Mouse (Mus musculus): ENCODE measurements around the gene Cln6.
"Not testable (repeated sequence)": the region's sequence is repeated elsewhere in the genome, so short reads cannot be mapped to it uniquely, and the experiment has no call there.

Cln6 gene

GRCm38 (mm10) chr9:62828662-62829086 is 9.9 kb upstream of the Cln6 start:
- peak; percentile 95 to 96 for DNase-seq (ENCODE audit: low spot score in 2 of 2)

GRCm38 (mm10) chr9:62829877-62830276 is 8.7 kb upstream of the Cln6 start:
- DNase-seq (ENCODE audit: low spot score in 2 of 2): no peak

GRCm38 (mm10) chr9:62834906-62835305 is 3.7 kb upstream of the Cln6 start:
- no peak for DNase-seq (ENCODE audit: low spot score in 2 of 2)

- no peak for DNase-seq (ENCODE audit: low spot score in 2 of 2)
Observed at GRCm38 (mm10) chr9:62835705-62836446, 2.7 kb upstream of the Cln6 start.

GRCm38 (mm10) chr9:62837611-62838010 is 974 bp upstream of the Cln6 start:
- no peak for DNase-seq (ENCODE audit: low spot score in 2 of 2)

- DNase-seq (ENCODE audit: low spot score in 2 of 2): no peak
Observed at GRCm38 (mm10) chr9:62838146-62838505, 459 bp upstream of the Cln6 start.

GRCm38 (mm10) chr9:62839172-62839770 is 686 bp downstream of the Cln6 start:
- DNase-seq (ENCODE audit: low spot score in 2 of 2): no peak

- no peak for DNase-seq (ENCODE audit: low spot score in 2 of 2)
Observed at GRCm38 (mm10) chr9:62843356-62844024, 4.9 kb downstream of the Cln6 start.

- no peak for DNase-seq (ENCODE audit: low spot score in 2 of 2)
Observed at GRCm38 (mm10) chr9:62844461-62844860, 5.9 kb downstream of the Cln6 start.

GRCm38 (mm10) chr9:62847694-62848093 is 9.1 kb downstream of the Cln6 start:
- peak; percentile 77 to 91 for DNase-seq (ENCODE audit: low spot score in 2 of 2)

- no peak for DNase-seq (ENCODE audit: low spot score in 2 of 2)
Observed at GRCm38 (mm10) chr9:62848641-62849040, 10.1 kb downstream of the Cln6 start.

GRCm38 (mm10) chr9:62851571-62851970 is 13.0 kb downstream of the Cln6 start:
- DNase-seq (ENCODE audit: low spot score in 2 of 2): no peak

- DNase-seq (ENCODE audit: low spot score in 2 of 2): no peak
Observed at GRCm38 (mm10) chr9:62854483-62854882, 15.9 kb downstream of the Cln6 start.

GRCm38 (mm10) chr9:62857216-62857615 is 18.6 kb downstream of the Cln6 start:
- no peak for DNase-seq (ENCODE audit: low spot score in 2 of 2)

GRCm38 (mm10) chr9:62857719-62858261 is 19.2 kb downstream of the Cln6 start, which contains the start of gene Calml4:
TSS of gene Calml4 (plus strand) at chr9:62858080.
- peak; percentile 82 to 88 for DNase-seq (ENCODE audit: low spot score in 2 of 2)

GRCm38 (mm10) chr9:62858266-62859019 is 19.9 kb downstream of the Cln6 start:
- no peak for DNase-seq (ENCODE audit: low spot score in 2 of 2)

GRCm38 (mm10) chr9:62860102-62860501 is 21.5 kb downstream of the Cln6 start:
- DNase-seq (ENCODE audit: low spot score in 2 of 2): not testable (repeated sequence)

GRCm38 (mm10) chr9:62860866-62861265 is 22.3 kb downstream of the Cln6 start:
- DNase-seq (ENCODE audit: low spot score in 2 of 2): no peak

- DNase-seq (ENCODE audit: low spot score in 2 of 2): not testable (repeated sequence)
Observed at GRCm38 (mm10) chr9:62869236-62869635, 30.7 kb downstream of the Cln6 start.

- peak in 1 of 2 experiments; percentile 50 for DNase-seq (ENCODE audit: low spot score in 2 of 2)
Observed at GRCm38 (mm10) chr9:62870728-62871127, 32.1 kb downstream of the Cln6 start.

- DNase-seq (ENCODE audit: low spot score in 2 of 2): no peak
Observed at GRCm38 (mm10) chr9:62876966-62877616, 38.5 kb downstream of the Cln6 start.
